Mouse (Mus musculus) naive thymus-derived CD4-positive, alpha-beta T cell, adult 2 months (primary cell): Measurements from ENCODE around the gene Evl.
"Not testable (repeated sequence)": the region's sequence is repeated elsewhere in the genome, so short reads cannot be mapped to it uniquely, and the experiment has no call there.

Experiments used
- DNase-seq: peaks from one replicate; pipeline ENCODE4 v3.0.0-alpha.2; 2011; ENCODE audit warnings: low read depth

Gene Evl

DNA sequence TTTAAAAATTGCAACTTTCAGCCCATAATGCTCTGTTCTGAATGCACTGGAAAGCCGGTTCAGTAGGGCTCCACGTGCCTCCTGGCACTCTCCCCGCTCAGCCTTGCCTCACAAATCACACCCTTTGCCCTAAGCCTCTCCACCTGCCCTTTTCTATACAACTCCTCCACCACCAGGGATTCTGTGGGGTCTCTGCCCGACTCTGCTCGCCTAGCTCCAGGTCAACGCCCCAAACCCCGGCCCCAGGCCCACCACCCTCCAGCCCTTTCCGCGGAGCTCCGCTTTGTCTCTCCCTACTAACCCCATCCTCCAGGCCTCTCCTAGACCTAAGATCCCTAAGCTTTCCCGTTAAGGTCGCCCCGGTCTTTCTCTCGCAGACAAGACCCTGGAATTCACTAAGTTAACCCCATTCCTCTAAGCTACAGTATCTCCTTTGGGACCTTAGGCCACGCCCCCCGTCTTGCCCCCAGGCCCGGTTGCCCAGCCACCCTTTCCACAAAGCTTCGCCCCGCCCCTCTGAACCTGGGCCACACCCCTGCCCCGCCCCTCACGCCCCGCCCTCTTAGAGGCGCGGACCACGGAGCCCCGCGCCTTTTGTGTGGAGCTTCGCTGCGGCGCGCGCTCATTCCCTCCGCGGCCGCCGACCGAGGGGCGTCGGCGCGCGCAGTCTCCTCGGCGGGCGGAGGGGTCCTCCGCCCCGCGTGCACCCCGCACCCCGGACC lies at the start of gene Evl:
Gene Evl, plus strand, starts transcription at position 601 of the 722 bp plus-strand sequence.
- DNase-seq: peak; percentile 57

DNA sequence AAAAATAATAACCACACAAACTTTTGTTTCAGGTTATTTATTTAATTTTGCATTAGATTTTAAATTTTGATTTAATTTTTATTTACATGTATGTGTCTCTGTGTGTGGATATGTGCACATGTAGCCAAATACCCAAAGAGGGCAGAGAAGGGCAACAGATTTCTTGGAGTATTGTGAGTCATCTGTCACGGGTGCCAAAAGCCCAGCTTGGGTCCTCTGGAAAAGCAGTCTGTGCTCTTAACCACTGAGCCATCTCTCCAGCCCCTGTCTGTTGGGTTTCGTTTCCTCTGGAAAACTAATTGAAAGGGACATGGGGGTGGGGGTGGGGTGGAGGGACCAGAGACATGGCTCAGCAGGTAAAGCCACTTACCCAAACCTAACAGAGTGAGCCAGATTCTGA lies 48.7 kb upstream of the Evl start:
- no peak for DNase-seq

DNA sequence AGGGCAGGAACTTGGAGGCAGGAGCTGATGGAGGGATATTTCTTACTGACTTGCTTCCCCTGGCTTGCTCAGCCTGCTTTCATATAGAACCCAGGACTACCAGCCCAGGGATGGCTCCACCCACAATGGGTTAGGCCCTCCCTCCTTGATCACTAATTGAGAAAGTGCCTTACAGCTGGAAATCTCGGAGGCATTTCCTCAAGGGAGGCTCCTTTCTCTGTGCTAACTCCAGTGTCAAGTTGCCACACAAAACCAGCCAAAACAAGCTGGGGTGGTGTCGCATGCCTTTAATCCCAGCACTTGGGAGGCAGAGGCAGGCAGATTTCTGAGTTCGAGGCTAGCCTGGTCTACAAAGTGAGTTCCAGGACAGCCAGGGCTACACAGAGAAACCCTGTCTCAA lies 47.5 kb upstream of the Evl start:
- DNase-seq: not testable (repeated sequence)

DNA sequence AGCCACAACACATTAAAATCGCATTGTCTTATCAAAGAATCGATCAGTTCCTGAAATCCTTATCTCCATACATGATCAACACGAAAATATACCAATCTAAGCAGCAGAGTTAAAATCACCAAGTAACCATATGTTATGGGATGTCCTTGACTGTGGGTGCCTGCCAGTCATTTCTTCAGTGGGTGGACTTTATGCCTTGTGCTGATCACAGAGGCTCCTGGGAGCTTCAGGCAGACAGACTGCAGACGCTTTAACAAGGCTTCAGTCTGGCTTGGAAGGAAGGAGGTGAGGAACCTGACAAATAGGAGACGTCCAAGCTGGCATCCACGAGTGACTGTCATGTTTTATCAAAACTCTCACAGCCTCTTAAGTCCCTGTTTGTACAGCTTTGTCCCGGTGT lies 43.9 kb upstream of the Evl start:
- no peak for DNase-seq

DNA sequence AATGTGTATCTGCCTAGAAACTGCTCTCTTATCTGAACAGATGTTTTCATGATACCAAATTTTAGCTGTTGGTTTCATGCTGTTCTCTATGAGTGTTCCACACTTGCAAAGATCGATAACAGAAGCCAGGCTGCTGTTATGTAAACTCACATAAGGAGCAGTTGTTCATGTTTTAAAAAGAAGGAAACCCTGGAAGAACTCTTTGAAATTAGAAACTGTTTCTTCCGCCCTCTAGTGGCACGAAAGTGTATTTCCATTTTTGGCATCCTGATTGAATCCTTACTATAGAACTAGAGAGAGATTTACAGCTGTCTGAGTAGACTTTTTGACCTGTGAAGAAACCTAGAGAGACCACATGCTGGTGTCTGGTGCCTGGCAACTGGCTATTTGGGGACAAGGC lies 43.5 kb upstream of the Evl start:
- DNase-seq: peak; percentile 42

DNA sequence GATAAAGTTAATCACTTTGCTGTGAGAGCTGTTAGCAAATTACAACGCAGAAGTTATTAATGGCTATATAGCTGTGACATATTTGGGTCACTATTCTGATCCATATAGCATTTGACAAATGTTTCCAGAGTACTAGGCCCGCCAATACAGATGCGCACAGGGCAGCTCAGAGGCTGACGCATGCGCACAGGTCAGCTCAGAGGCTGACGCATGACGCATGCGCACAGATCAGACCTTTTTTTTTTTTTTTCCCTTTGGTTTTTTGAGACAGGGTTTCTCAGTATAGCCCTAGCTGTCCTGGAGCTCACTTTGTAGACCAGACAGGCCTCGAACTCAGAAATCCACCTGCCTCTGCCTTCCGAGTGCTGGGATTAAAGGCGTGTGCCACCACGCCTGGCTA lies 39.1 kb upstream of the Evl start:
- no peak for DNase-seq

DNA sequence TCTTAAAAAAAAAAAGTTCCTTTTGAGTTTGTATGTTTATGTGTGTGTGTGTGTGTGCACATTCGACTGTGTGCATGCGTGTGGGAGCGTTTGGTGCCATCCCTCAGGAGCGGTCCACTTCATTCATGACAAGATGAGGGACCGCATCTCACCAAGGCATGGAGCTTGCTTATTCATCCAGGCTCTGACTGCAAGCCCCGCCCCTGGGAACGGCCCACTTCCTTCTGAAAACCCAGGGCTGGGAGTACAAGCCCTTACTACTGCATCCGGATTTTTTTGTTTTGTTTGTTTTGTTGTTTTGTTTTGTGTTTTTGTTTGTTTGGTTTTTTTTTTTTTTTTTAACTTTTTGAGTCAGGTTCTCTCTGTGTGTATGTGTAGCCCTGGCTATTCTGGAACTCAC lies 35.1 kb upstream of the Evl start:
- no peak for DNase-seq

DNA sequence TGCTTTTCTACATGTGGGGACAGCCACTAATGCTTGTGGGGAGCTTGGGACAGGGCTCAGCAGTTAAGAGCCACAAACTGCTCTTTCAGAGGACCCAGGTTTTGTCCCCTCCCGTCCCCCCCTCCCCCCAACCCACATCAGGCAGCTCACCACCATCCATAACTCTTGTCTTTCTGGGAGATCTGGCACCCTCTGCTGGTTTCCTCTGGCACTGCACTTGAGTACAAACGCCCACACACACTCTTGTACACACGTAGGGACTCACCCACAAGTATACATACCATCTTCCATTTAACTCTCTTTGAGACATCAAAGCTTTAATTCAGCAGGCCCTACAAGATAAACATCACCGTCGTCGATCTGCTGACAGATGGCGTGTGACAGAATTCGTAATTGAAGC lies 25.3 kb upstream of the Evl start:
- peak; percentile 65 for DNase-seq

DNA sequence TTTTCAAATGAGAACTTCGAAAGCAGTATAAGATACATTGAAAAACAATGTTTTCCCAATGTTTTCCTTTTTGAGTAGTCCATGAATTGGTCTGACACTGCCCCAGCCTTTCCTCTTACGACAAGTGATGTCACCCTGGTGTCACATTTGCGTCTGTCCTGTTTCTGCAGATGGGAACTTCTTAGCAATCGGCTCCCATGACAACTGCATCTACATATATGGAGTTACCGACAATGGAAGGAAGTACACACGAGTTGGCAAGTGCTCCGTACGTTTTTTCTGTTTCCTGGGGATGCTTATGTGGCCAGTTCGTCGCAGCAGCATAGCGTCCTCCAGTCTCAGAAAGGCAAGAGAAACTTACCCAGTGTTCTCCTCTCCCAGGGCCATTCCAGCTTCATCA lies 20.0 kb upstream of the Evl start:
- no peak for DNase-seq

DNA sequence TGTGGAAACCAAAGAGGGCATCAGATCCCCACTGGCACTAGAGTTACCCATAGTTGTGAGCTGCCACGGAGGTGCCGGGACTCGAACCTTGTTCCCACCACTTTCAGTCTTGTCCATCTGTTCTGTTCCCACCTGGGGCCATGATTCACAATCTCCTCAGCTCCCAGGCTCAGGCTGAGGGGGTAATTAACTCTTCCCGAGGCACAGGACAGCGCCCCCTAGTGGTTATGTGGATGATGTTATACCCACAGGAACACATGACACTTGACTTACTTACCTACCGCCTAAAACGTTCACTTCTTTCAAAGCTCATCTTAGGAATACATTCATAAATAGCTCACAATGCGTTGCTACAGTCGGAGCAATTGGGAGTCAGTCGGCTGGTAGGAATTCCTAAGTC lies 18.1 kb upstream of the Evl start:
- DNase-seq: peak; percentile 17

DNA sequence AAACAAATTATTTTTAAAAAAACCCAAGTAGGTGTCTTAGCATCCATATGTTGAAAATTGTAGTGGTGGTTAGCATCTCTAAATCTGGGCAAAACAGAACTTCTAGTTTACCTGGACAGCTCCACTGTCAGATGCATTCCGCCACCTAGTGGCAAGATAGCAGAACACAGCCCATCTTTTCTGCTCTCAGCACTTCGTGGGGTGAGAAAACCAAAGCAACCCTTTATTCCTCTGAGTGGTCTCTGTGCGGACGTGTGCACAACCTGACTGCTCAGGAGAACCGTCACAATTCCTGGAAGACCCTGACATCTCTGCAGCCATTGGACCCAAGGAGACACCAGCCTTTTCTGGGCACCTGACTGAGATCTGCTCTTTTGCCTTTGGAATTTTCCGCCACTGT lies 13.4 kb upstream of the Evl start:
- DNase-seq: peak; percentile 59

DNA sequence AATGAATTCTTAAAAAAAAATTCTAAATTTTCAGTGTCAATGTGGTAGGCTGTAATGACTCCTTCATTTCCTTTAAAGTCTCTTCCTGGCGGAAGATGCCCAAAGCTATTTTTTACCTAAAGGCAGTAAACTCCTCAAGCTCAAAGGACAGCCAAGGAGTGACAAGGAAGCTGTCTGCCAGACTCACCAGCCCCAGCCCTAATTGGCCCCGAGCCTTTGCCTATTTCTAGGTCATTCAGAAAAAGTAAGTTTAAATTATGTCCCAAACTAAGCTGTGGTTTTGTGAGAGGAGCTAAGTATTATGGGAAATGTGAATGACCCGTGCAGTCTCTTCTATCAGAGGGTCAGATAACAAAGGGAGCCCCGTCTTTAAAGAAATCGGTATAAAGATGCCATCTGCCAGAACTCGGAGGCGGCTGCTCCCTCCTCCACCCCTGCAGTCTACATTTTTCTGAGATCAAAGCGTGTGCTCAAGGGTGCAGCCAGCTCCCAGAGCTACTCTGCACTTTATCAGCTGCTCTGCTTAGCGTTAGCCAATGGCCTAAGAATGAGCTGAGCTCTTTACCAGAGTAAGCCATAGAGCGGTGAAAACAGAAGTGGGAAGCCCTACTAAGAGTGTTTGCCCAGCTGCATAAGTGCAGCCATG lies 7.9 kb upstream of the Evl start:
- DNase-seq: no peak

DNA sequence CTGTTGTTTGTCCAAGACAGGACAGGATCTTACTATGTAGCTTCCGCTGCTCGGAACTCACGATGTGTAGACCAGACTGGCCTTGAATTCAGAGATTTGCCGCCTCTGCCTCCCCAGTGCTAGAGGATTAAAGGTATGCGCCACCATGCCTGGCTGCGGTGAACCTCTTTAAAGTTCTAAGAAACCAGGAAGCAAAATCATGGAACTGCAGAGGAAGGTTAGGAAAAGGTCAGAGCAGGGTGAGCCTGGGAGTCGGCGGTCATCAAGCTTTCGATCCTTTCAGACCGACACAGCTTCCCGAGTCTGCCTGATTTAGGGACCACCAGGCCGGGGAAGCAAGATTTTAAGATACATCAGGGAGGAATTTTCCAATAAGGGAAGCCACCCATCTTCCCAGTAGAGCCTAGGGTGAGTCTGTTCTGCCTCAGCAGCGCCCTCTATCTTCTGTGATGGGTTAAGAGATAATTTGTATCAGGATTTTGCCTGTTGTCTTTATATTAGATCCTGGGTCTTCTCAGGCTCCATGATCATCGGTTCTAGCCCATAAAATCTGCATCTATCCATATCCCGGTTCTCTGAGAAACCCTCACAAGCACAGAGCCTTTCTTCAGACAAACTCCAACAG lies 7.2 kb upstream of the Evl start:
- DNase-seq: no peak

DNA sequence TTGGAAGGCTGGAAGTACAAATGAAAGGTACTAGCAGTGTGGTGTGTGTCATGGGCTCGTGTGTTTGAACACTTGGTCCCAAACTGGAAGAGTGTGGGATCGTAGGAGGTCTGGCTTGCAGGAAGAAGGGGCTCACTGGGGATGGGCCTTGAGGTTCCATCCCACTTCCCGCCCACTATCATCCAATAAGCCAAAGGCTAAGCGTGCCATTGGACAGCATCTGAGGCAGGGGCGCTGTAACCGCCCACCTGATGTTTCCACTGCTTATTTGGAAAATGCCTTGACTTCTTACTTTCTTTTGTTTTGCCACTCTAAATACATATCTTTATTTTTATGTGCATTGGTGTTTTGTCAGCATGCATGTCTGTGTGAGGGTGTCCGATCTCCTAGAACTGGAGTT lies 2.8 kb upstream of the Evl start:
- DNase-seq: no peak

DNA sequence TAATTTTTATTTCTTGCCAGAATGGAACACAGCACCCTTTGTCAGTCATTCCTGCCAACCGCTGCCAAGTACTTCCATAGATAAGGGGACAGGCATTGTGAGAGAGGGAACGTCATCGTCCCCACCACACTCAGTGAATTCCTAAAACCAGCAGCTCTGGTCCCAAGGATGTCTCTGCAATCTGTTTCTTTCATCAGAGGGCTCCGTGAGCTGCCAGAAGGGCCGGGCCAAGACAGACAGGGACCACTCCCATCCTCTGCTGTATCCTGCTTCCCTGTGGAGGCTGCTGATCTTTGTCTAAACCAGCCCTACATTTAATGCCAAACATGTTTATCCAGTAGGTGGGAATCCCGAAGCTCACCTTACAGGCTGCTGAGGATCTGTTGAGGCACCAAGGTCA lies 1.4 kb upstream of the Evl start:
- no peak for DNase-seq

DNA sequence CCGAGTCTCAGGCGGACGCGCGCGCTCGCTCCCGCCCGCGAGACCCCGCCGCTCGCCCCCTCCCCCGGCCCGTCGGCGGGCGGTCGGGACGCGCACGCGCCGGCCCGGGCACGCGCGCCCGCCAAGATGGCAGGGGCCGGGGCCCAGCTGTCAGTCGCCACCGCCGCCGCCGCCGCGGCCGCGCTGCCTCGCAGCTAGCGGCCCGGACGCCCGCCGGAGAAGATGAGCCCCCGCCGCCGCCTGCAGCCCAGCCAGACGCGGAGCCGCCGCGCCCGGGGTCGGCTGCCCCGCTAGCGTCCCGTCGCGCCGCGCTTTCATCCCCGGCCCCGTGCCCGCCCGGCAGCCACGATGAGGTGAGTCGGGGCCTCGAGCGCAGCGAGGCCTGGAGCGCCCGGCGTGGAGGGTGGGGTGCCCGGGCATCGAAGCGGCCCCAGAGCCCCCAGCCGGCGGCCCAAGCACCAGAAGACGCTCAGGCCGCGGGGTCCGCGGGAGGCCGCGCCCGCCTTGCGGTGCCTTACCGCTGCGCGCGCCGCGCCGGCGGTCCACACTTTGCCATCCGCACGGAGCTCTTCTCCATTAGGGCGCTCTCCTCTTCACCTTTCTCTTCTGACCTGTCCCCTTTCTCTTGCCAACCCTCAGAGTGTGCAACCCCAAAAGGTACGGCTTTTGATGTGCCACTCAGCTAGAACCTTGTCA lies 489 bp downstream of the Evl start:
- peak; percentile 32 for DNase-seq

DNA sequence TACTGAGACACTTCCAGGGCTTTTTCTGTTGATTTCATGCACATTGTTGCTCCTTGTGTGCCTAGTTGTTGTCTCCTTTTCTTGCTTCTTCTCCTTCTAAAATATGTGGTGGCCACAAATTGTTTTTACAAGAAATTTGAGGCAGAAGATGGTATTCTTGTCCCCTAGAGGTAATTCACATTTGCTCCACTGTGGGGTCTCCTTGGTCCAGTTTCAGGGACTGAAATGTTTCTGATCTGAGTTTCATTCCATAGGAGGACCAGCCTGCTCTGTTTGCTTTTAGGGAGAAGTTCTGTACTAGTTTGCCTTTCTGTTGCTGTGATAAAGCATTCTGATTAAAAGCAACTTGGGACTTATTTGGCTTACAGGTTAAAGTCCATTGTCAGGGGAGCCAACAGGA lies 3.7 kb downstream of the Evl start:
- DNase-seq: no peak

DNA sequence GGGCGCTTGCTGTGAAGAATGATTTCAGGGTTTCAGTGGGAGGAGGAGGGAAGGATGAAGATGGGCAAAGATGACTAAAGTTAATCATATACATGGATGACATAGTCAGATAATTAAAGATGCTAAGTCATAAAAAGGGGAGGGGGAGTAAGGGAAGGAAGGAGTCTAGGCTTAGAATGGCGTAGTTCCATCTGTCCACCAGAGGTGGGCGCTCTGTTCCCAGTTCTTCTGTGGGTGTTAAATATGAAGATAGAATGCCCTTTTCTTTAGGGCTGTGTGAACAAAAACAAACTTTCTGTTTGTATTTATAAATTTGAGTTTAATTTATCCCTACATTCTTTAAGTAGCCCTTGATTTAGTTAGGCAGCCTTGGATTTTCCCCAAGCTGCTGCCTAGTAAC lies 8.7 kb downstream of the Evl start:
- DNase-seq: peak; percentile 60

DNA sequence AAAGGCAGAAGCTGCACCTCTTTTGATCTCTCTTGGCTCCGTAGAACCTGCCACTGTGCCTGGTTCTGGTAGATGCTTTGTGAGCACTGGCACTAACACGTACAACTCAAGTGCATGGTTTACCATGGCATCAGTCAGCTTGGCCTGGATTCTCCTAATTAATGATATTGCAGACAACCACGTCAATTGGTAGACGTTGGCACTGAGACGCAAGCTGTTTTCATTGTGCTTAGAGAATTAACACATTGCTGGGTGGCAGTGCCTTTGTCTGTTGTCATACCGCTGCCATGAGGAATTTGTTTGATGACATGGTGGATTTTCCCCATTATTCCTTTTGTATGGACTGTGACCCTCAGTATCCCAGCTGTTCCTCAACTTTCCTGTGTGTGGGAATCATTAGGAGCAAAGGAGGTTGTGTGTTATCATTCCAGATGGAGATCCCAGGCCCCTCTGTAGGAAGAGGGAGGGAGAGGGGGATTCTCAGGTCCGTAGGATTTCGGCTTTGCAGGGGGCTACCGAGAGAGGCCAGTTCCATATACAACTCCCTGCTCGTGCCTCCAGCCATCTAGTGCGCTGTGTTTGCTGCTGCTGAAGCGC lies 10.5 kb downstream of the Evl start:
- no peak for DNase-seq

DNA sequence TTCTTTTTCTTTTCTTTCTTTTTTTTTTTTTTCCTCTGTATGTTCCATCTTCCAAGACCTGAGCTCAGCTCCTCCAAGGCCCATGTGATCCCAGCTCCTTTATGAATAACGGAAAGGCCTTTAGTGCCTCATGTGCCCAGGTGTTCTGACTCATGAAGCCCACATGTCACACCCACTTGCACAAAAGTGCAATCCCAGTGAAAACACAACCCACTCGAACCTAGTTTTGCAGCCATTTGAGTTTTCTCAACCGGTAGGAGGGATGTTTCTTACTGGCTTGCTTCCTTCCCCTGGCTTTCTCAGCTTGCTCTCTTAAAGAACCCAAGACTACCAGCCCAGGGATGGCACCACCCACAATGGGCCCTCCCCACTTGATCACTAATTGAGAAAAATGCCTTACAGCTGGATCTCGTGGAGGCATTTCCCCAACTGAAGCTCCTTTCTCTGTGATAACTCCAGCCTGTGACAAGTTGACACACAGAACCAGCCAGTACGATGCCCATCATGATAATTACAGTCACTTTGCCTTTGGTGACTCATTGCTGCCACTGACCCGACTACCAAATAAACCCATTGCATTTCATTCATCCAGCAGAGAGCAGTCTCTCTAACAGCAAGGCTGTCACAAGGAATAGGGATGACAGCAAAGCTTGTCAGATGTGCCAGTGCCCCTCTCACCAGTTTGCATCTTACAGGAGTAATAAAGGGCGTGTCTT lies 24.8 kb downstream of the Evl start:
- DNase-seq: no peak

DNA sequence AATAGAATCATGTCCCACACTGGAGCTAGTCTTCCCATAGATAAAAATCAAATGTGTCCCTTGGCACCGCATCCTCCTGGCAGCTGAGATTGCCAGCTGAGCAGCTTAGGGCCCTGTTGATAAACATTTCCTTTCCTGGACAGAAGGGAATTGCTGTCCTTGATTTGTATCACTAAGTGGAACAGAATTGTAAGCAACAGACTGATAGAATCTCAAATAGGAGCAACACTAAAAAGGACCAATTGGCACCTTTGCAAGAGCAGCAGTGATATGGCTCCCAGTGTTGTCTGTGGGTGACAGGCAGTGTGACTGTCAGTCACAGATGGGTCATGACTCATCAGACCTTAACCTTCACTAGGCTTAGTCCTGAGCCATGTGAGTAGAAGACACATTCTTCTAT lies 29.3 kb downstream of the Evl start:
- no peak for DNase-seq

DNA sequence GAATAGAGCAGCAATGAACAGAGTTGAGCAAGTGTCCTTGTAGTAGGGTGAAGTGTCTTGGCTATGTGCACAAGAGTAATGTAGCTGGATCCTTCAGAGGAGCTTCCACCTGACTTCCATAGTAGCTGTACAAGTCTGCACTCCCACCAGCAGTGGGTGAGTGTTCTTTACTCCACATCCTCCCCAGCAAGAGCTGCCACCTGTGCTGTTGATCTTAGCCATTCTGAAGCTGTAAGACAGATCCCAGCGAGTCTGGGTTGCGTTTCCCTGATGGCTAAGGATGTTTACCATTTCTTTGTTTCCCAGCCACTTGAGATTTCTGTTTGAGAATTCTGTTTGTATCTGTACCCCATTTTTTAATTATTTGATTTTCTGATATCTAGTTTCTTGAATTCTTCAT lies 35.6 kb downstream of the Evl start:
- no peak for DNase-seq
